Mouse (Mus musculus) mouse embryonic stem cell (cell line): Measurements from ENCODE around the gene Hipk2.

ENCODE experiments used
- in situ Hi-C, 2 experiments: fragments of 300-500 bp; cut with MboI; formaldehyde crosslinking; loops; 1 replicate in 1 of 2; 3 replicates in 1 of 2; pipeline ENCODE4 v1.14.3; 2019 to 2020; ENCODE audit warnings: low sequenced_read_pairs in 2 of 2, low pct_unique_long_range_greater_than_20kb in 1 of 2, mixed read lengths in 1 of 2; ENCODE audit not compliant: unreplicated experiment in 1 of 2

Hipk2 gene

GRCm38 (mm10) chr6:38820862-38821261 lies 55.1 kb downstream of the Hipk2 start:
- in situ Hi-C loops: no loop called here

GRCm38 (mm10) chr6:38816216-38816615 lies 59.7 kb downstream of the Hipk2 start:
- in situ Hi-C loops: no loop called here

GRCm38 (mm10) chr6:38815582-38815981 lies 60.4 kb downstream of the Hipk2 start:
- in situ Hi-C loops: no loop called here

GRCm38 (mm10) chr6:38814690-38815089 lies 61.3 kb downstream of the Hipk2 start:
- in situ Hi-C loops: no loop called here

GRCm38 (mm10) chr6:38811459-38812145 lies 64.4 kb downstream of the Hipk2 start:
- in situ Hi-C loops: no loop called here

- in situ Hi-C loops: no loop called here
These were observed 65.9 kb downstream of the Hipk2 start for GRCm38 (mm10) chr6:38810121-38810475.

- in situ Hi-C loops: no loop called here
These were observed 66.4 kb downstream of the Hipk2 start for GRCm38 (mm10) chr6:38809396-38810120.

GRCm38 (mm10) chr6:38808317-38808716 lies 67.6 kb downstream of the Hipk2 start:
- in situ Hi-C loops: no loop called here

GRCm38 (mm10) chr6:38806963-38807445 lies 69.0 kb downstream of the Hipk2 start:
- in situ Hi-C loops: no loop called here

- in situ Hi-C loops: no loop called here
These were observed 70.4 kb downstream of the Hipk2 start for GRCm38 (mm10) chr6:38805612-38806011.

- in situ Hi-C loops: no loop called here
These were observed 74.7 kb downstream of the Hipk2 start for GRCm38 (mm10) chr6:38801252-38801651.

- in situ Hi-C loops: no loop called here
These were observed 78.4 kb downstream of the Hipk2 start for GRCm38 (mm10) chr6:38797548-38797947.

- in situ Hi-C loops: no loop called here
These were observed 79.0 kb downstream of the Hipk2 start for GRCm38 (mm10) chr6:38796993-38797392.

- in situ Hi-C loops: no loop called here
These were observed 79.6 kb downstream of the Hipk2 start for GRCm38 (mm10) chr6:38796388-38796787.

GRCm38 (mm10) chr6:38795096-38795816 lies 80.7 kb downstream of the Hipk2 start:
- in situ Hi-C loops: no loop called here

- in situ Hi-C loops: no loop called here
These were observed 83.0 kb downstream of the Hipk2 start for GRCm38 (mm10) chr6:38792966-38793365.

- in situ Hi-C loops: no loop called here
These were observed 86.6 kb downstream of the Hipk2 start for GRCm38 (mm10) chr6:38789221-38789810.

- in situ Hi-C loops: no loop called here
These were observed 88.0 kb downstream of the Hipk2 start for GRCm38 (mm10) chr6:38787811-38788509.
